Mouse (Mus musculus) forebrain, postnatal 0 days (tissue): ENCODE data around the gene R3hcc1l. TPM values are rescaled to one million over a fixed set of nuclear protein-coding genes. Genes with fewer than 3 reads are reported as not detected.

ENCODE experiments used
- ATAC-seq: fragments of 200-750 bp; cut with Nextera tagmentation; 2 replicates; pipeline ENCODE4 v1.8.0; 2017; ENCODE audit warnings: mild to moderate bottlenecking, moderate library complexity
- DNase-seq: peaks from one replicate; pipeline ENCODE4 v3.0.0-alpha.2; 2015
- H3K27ac ChIP-seq: fragments of 300-500 bp; sonication (generic); 2 replicates; pipeline ENCODE4 v1.5.1; 2014; ENCODE audit warnings: low read depth, mild to moderate bottlenecking, antibody characterized with exemption, low read length, moderate library complexity, mixed read lengths
- H3K27me3 ChIP-seq: fragments of 300-500 bp; sonication (generic); 2 replicates; pipeline ENCODE4 v1.6.1; 2014; ENCODE audit warnings: mild to moderate bottlenecking, low read length, mixed read lengths; ENCODE audit not compliant: insufficient read depth
- H3K36me3 ChIP-seq: fragments of 300-500 bp; sonication (generic); 2 replicates; pipeline ENCODE4 v1.6.1; 2014; ENCODE audit warnings: mild to moderate bottlenecking, moderate library complexity; ENCODE audit not compliant: insufficient read depth
- H3K4me1 ChIP-seq: fragments of 300-500 bp; sonication (generic); 2 replicates; pipeline ENCODE4 v1.6.1; 2014; ENCODE audit warnings: antibody characterized with exemption; ENCODE audit not compliant: insufficient read depth
- H3K4me2 ChIP-seq: fragments of 300-500 bp; sonication (generic); 2 replicates; pipeline ENCODE4 v1.6.1; 2014; ENCODE audit warnings: low read depth, mild to moderate bottlenecking, moderate library complexity
- H3K4me3 ChIP-seq: fragments of 300-500 bp; sonication (generic); 2 replicates; pipeline ENCODE4 v1.5.1; 2014; ENCODE audit warnings: low read depth, low read length, mixed read lengths
- H3K9ac ChIP-seq: fragments of 300-500 bp; sonication (generic); 2 replicates; pipeline ENCODE4 v1.6.1; 2014; ENCODE audit warnings: mild to moderate bottlenecking
- H3K9me3 ChIP-seq: fragments of 300-500 bp; sonication (generic); 2 replicates; pipeline ENCODE4 v1.6.1; 2016; ENCODE audit warnings: low read length
- CTCF ChIP-seq: sonication (generic); IDR thresholded peaks from 2 replicates; pipeline ENCODE4 v1.5.1; 2016; ENCODE audit warnings: antibody characterized with exemption, control low read depth, low read depth
- WGBS: fragments of 180-500 bp; shearing (Covaris S2); extraction: QIAGEN DNeasy Blood & Tissue Kit; methylation state at CpG from one replicate; pipeline ENCODE4 v1.1.7; 2014; 5-methylcytosine and 5-hydroxymethylcytosine counted together
- polyA plus RNA-seq: library from polyadenylated mRNA; unstranded; fragments of >200 nt; fragmentation: Nextera tagmentation; extraction: Ambion mirVana; gene quantifications from 2 replicates; pipeline ENCODE4 v1.2.1, GENCODE M21; 2015
- total RNA-seq: library from RNA; depleted of rRNA; stranded (reverse); fragments of >200 nt; gene quantifications from 2 replicates; pipeline ENCODE4 v1.2.3, GENCODE M21; 2014

Gene R3hcc1l
- total and polyA plus RNA-seq, 2 experiments from 2014 or later = 10.7 to 10.9 TPM

- TF ChIP-seq CTCF = no peak
- DNase-seq (no peak), ATAC-seq (no peak)
- Histone ChIP-seq H3K27me3 (no peaks in the 10 kb centered on the region), H3K9me3 (no peaks in the 10 kb centered on the region), H3K36me3 (no peaks in the 10 kb centered on the region), H3K4me3 (no peak overlapping the region), H3K4me2 (no peak overlapping the region), H3K9ac (no peak overlapping the region), H3K27ac (no peak overlapping the region), H3K4me1 (no peaks in the 10 kb centered on the region)
- 96% methylated on average over 6 of the region's 6 CpGs for WGBS
These were observed 79.3 kb downstream of the R3hcc1l start for GRCm38 (mm10) chr19:42597896-42598295.

DNA sequence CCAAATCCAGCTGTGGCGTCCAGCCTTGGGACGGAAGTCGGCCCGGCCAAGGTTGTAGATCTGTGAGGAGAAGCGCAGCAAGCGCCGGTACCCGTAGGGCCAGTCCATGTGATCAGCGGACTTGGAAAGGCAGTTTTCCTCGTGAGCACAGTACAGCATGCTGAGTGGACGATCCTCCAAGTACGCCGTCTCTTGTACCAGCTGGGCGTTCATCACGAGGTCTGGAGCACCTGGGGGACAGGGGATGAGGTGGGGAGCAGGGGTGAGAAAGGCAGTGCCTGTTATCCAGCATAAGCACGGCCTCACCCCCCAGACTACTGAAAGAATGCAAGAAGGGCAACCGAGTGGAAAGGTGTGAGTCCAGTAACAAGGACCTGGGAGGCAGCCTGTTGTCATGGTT, 81.3 kb downstream of the R3hcc1l start:
- no peak for DNase-seq
- no peaks in the 10 kb centered on the region for H3K36me3 ChIP-seq
- ATAC-seq = no peak
- no peak overlapping the region for H3K27ac ChIP-seq
- no peaks in the 10 kb centered on the region for H3K4me1 ChIP-seq
- H3K27me3 ChIP-seq = no peaks in the 10 kb centered on the region
- WGBS = 83% methylated on average over 17 of the region's 17 CpGs
- no peak overlapping the region for H3K4me2 ChIP-seq
- H3K9ac ChIP-seq = no peak overlapping the region
- TF ChIP-seq CTCF = no peak
- no peaks in the 10 kb centered on the region for H3K9me3 ChIP-seq
- H3K4me3 ChIP-seq = no peak overlapping the region

GRCm38 (mm10) chr19:42600591-42600990, 82.0 kb downstream of the R3hcc1l start:
- Histone ChIP-seq H3K9me3 (no peaks in the 10 kb centered on the region), H3K4me1 (no peaks in the 10 kb centered on the region), H3K36me3 (no peaks in the 10 kb centered on the region), H3K9ac (no peak overlapping the region), H3K27me3 (no peaks in the 10 kb centered on the region), H3K27ac (no peak overlapping the region), H3K4me2 (no peak overlapping the region), H3K4me3 (no peak overlapping the region)
- no peak for TF ChIP-seq CTCF
- 67% methylated on average over 3 of the region's 3 CpGs for WGBS
- no peak for ATAC-seq
- DNase-seq = no peak

DNA sequence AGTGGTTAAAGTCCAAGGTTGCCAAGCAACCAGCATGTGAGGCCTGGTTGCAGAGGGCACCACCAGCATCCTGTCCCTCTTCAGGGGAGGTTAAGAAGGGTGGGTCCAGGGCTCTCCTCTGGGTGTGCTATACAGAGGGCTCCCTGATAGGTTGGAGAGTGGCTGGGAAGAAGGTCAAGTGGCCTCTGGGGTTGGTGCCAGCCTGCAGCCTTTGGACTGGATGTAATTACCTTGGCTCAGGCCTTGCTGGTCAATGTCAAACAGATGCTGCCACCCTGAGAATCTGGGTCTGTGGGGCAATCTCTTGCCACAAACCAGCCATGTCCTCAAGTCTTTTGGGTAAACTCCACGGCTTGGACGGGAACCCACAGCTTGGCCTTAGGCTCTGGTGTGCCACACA, 82.9 kb downstream of the R3hcc1l start:
- no peak for ATAC-seq
- Histone ChIP-seq H3K4me3 (no peak overlapping the region), H3K4me2 (no peak overlapping the region), H3K36me3 (no peaks in the 10 kb centered on the region), H3K27ac (no peak overlapping the region), H3K9me3 (no peaks in the 10 kb centered on the region), H3K9ac (no peak overlapping the region), H3K27me3 (no peaks in the 10 kb centered on the region), H3K4me1 (no peaks in the 10 kb centered on the region)
- no peak for DNase-seq
- WGBS = 87% methylated on average over 2 of the region's 2 CpGs
- no peak for TF ChIP-seq CTCF

DNA sequence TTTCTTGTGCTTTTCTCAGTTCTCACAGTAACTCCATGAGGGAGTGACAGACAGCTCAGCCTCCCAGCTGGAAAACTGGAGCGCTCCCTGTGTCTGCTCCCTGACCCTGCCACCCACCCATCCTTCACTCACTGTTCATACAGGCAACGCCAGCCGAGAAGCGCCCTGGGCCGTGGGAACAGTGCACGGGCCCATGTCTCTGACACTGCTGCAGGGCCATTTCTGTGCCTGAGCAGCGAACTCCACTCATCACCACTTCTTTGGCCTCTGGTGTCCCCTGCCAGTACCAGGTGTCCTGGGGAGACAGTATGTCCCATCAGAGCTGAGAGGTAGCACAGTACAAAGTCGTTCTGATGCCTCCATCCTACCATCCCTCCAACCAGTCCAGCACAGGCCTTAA, 83.5 kb downstream of the R3hcc1l start:
- Histone ChIP-seq H3K4me3 (no peak overlapping the region), H3K27me3 (no peaks in the 10 kb centered on the region), H3K9me3 (no peaks in the 10 kb centered on the region), H3K4me2 (no peak overlapping the region), H3K36me3 (no peaks in the 10 kb centered on the region), H3K9ac (no peak overlapping the region), H3K4me1 (no peaks in the 10 kb centered on the region), H3K27ac (no peak overlapping the region)
- ATAC-seq = no peak
- DNase-seq = no peak
- 86% methylated on average over 8 of the region's 8 CpGs for WGBS
- TF ChIP-seq CTCF = no peak

DNA sequence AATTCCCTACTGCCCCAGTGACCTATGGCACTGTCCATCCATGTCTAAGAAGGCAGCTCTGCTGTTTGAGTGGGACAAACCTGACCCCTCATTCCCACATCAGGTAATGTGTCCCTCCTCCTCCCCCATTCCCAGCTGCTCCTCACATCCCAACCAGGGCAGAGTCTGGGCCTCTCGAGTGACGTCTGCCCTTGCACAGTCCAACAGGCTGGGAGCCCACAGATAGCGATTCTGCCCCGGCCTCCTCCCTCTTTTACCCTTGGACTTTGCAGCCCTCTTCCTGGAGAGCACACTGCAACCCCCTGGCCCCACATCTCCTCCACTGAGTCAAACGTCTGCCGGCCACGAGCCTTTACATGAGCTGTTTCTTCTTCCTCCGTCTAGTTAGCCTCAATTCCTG, 84.0 kb downstream of the R3hcc1l start:
- no peak for TF ChIP-seq CTCF
- ATAC-seq = no peak

GRCm38 (mm10) chr19:42608082-42608481, 89.5 kb downstream of the R3hcc1l start:
- H3K4me3 ChIP-seq = no peak overlapping the region
- no peaks in the 10 kb centered on the region for H3K9me3 ChIP-seq
- 95% methylated on average over 5 of the region's 5 CpGs for WGBS
- H3K27ac ChIP-seq = no peak overlapping the region
- H3K27me3 ChIP-seq = no peaks in the 10 kb centered on the region
- H3K4me2 ChIP-seq = no peak overlapping the region
- no peak for ATAC-seq
- H3K9ac ChIP-seq = no peak overlapping the region
- no peaks in the 10 kb centered on the region for H3K4me1 ChIP-seq
- H3K36me3 ChIP-seq = no peaks in the 10 kb centered on the region
- DNase-seq = no peak
- no peak for TF ChIP-seq CTCF

More for the DNA sequence above, 84.0 kb downstream of the R3hcc1l start:
- no peak for DNase-seq
- H3K4me3 ChIP-seq = no peak overlapping the region
- H3K9ac ChIP-seq = no peak overlapping the region
- no peaks in the 10 kb centered on the region for H3K27me3 ChIP-seq
- 92% methylated on average over 8 of the region's 8 CpGs for WGBS
- no peaks in the 10 kb centered on the region for H3K9me3 ChIP-seq
- no peak overlapping the region for H3K4me2 ChIP-seq
- H3K4me1 ChIP-seq = no peaks in the 10 kb centered on the region
- no peak overlapping the region for H3K27ac ChIP-seq
- no peaks in the 10 kb centered on the region for H3K36me3 ChIP-seq

DNA sequence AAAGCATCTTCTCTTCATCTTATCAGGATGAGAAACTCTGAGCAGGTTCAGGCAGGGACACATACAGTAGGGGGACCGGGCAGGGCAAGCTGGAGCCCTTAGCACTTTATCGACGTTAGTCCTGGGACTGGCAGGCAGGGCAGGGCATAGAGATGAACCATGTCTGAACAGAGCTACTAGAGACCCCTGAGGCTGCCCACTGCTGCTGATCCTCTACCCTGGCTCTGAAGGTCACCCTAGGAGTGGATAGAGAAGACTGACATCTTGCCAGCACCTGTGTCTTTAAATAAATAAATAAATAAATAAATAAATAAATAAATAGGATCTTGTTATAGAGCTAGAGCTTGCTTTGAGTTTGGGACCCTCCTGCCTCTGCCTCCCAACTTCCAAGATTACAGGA, 91.2 kb downstream of the R3hcc1l start:
- no peak for TF ChIP-seq CTCF
- Histone ChIP-seq H3K27ac (no peak overlapping the region), H3K9me3 (no peaks in the 10 kb centered on the region), H3K36me3 (no peaks in the 10 kb centered on the region), H3K4me3 (no peak overlapping the region), H3K27me3 (no peaks in the 10 kb centered on the region), H3K9ac (no peak overlapping the region), H3K4me2 (no peak overlapping the region), H3K4me1 (no peaks in the 10 kb centered on the region)
- WGBS = 88% methylated on average over 3 of the region's 3 CpGs
- ATAC-seq (no peak), DNase-seq (no peak)
